Mouse (Mus musculus) limb, embryonic 14.5 days (tissue): ENCODE measurements around the gene H2-M10.6. TPM values are rescaled to one million over a fixed set of nuclear protein-coding genes. Genes with fewer than 3 reads are reported as not detected.

ENCODE experiments used
- ATAC-seq: fragments of 200-750 bp; cut with Nextera tagmentation; 2 replicates; pipeline ENCODE4 v1.8.0; 2017; ENCODE audit warnings: low read depth, moderate number of reproducible peaks, moderate TSS enrichment; ENCODE audit not compliant: low FRiP score
- DNase-seq: peaks from one replicate; pipeline ENCODE4 v3.0.0-alpha.2; 2015; ENCODE audit warnings: low spot score
- H3K27ac ChIP-seq: fragments of 300-500 bp; sonication (generic); replicated peaks from 2 replicates; pipeline ENCODE4 v1.5.1; 2014; ENCODE audit warnings: low read depth, mild to moderate bottlenecking, low read length, moderate library complexity, mixed read lengths
- H3K27me3 ChIP-seq: fragments of 300-500 bp; sonication (generic); 2 replicates; pipeline ENCODE4 v1.6.1; 2014; ENCODE audit warnings: low read length, mixed read lengths; ENCODE audit not compliant: control insufficient read depth, insufficient read depth
- H3K36me3 ChIP-seq: fragments of 300-500 bp; sonication (generic); 2 replicates; pipeline ENCODE4 v1.6.1; 2014; ENCODE audit warnings: mild to moderate bottlenecking, low read length, moderate library complexity, mixed read lengths; ENCODE audit not compliant: control insufficient read depth, insufficient read depth
- H3K4me1 ChIP-seq: fragments of 300-500 bp; sonication (generic); 2 replicates; pipeline ENCODE4 v1.6.1; 2014; ENCODE audit warnings: antibody characterized with exemption, low read length, mixed read lengths; ENCODE audit not compliant: control insufficient read depth, insufficient read depth
- H3K4me2 ChIP-seq: fragments of 300-500 bp; sonication (generic); replicated peaks from 2 replicates; pipeline ENCODE4 v1.6.1; 2014; ENCODE audit warnings: low read depth, mild to moderate bottlenecking, low read length, moderate library complexity; ENCODE audit not compliant: severe bottlenecking
- H3K4me3 ChIP-seq: fragments of 300-500 bp; sonication (generic); replicated peaks from 2 replicates; pipeline ENCODE4 v1.5.1; 2014; ENCODE audit warnings: low read length
- H3K9ac ChIP-seq: fragments of 300-500 bp; sonication (generic); 2 replicates; pipeline ENCODE4 v1.6.1; 2014; ENCODE audit warnings: mild to moderate bottlenecking, low read depth, low read length, moderate library complexity; ENCODE audit not compliant: severe bottlenecking
- H3K9me3 ChIP-seq: fragments of 300-500 bp; sonication (generic); 2 replicates; pipeline ENCODE4 v1.6.1; 2016; ENCODE audit warnings: low read length; ENCODE audit not compliant: control insufficient read depth
- POLR2A ChIP-seq: fragments of 200-500 bp; IDR thresholded peaks from 2 replicates; pipeline ENCODE4 v1.8.0; 2012; ENCODE audit warnings: inconsistent platforms, mild to moderate bottlenecking, moderate library complexity, borderline replicate concordance; ENCODE audit not compliant: insufficient read depth, insufficient read length; ENCODE audit errors: extremely low read depth
- WGBS: fragments of 180-500 bp; shearing (Covaris S2); extraction: QIAGEN DNeasy Blood & Tissue Kit; methylation state at CpG from one replicate; pipeline ENCODE4 v1.1.7; 2014; 5-methylcytosine and 5-hydroxymethylcytosine counted together
- polyA plus RNA-seq, 2 experiments: library from polyadenylated mRNA; depleted of rRNA in 1 of 2; stranded (reverse) in 1 of 2; unstranded in 1 of 2; fragments of >200 nt; fragmentation: Nextera tagmentation in 1 of 2; extraction: Ambion mirVana in 1 of 2; gene quantifications; 2 replicates each; pipeline versions ENCODE4 v1.2.1 to v1.2.3; 2012 to 2014

H2-M10.6 gene
- polyA plus RNA-seq, 2 experiments: not detected

GRCm38 (mm10) chr17:36828488-36828887 is 16.5 kb downstream of the H2-M10.6 start:
- Histone ChIP-seq H3K27me3 (no peaks in the 10 kb centered on the region), H3K4me3 (no peak overlapping the region), H3K9ac (no peak overlapping the region), H3K4me2 (no peak overlapping the region), H3K4me1 (no peaks in the 10 kb centered on the region), H3K27ac (no peak overlapping the region), H3K9me3 (no peaks in the 10 kb centered on the region), H3K36me3 (no peaks in the 10 kb centered on the region)
- no peak for ATAC-seq
- DNase-seq: no peak
- no peak for TF ChIP-seq POLR2A
- WGBS: 90% methylated on average over 2 of the region's 2 CpGs

- Histone ChIP-seq H3K27ac (no peak overlapping the region), H3K27me3 (no peaks in the 10 kb centered on the region), H3K9me3 (no peaks in the 10 kb centered on the region), H3K9ac (no peak overlapping the region), H3K4me2 (no peak overlapping the region), H3K4me3 (no peak overlapping the region), H3K36me3 (no peaks in the 10 kb centered on the region), H3K4me1 (no peaks in the 10 kb centered on the region)
- ATAC-seq (no peak), DNase-seq (no peak)
- 70% methylated on average over 3 of the region's 3 CpGs for WGBS
- TF ChIP-seq POLR2A: no peak
These were observed 18.5 kb downstream of the H2-M10.6 start for GRCm38 (mm10) chr17:36830470-36830869.

- peaks cover 8% of the 10 kb centered on the region for H3K4me1 ChIP-seq
- DNase-seq (no peak), ATAC-seq (no peak)
- no peak overlapping the region for H3K4me3 ChIP-seq
- H3K27me3 ChIP-seq: no peaks in the 10 kb centered on the region
- no peaks in the 10 kb centered on the region for H3K9me3 ChIP-seq
- H3K27ac ChIP-seq: no peak overlapping the region
- H3K36me3 ChIP-seq: no peaks in the 10 kb centered on the region
- no peak for TF ChIP-seq POLR2A
- no peak overlapping the region for H3K9ac ChIP-seq
- 56% methylated on average over 4 of the region's 4 CpGs for WGBS
- no peak overlapping the region for H3K4me2 ChIP-seq
These were observed 20.7 kb downstream of the H2-M10.6 start for GRCm38 (mm10) chr17:36832694-36833093.

- Histone ChIP-seq H3K4me1 (peaks cover 10% of the 10 kb centered on the region), H3K27me3 (no peaks in the 10 kb centered on the region), H3K27ac (peak overlapping the region; percentile 95), H3K36me3 (peaks cover 5% of the 10 kb centered on the region; the same call in 1 of the 2 replicates), H3K9me3 (no peaks in the 10 kb centered on the region), H3K4me2 (peak overlapping the region; percentile 64), H3K4me3 (peak overlapping the region; percentile 77), H3K9ac (no peak overlapping the region)
- ATAC-seq (no peak), DNase-seq (peak; percentile 83)
- 32% methylated on average over 12 of the region's 12 CpGs for WGBS
- TF ChIP-seq POLR2A: no peak
These were observed 23.8 kb downstream of the H2-M10.6 start for GRCm38 (mm10) chr17:36835591-36836426.

GRCm38 (mm10) chr17:36836427-36836812 is 24.4 kb downstream of the H2-M10.6 start:
- H3K36me3 ChIP-seq: peaks cover 5% of the 10 kb centered on the region; the same call in 1 of the 2 replicates
- peak overlapping the region; percentile 77 for H3K4me3 ChIP-seq
- H3K9me3 ChIP-seq: no peaks in the 10 kb centered on the region
- H3K27me3 ChIP-seq: no peaks in the 10 kb centered on the region
- DNase-seq: no peak
- H3K4me2 ChIP-seq: peak overlapping the region; percentile 64
- no peak for TF ChIP-seq POLR2A
- peaks cover 10% of the 10 kb centered on the region for H3K4me1 ChIP-seq
- WGBS: 8% methylated on average over 3 of the region's 3 CpGs
- ATAC-seq: no peak; the same call in 1 of the 2 replicates
- H3K27ac ChIP-seq: peak overlapping the region; percentile 95
- peak overlapping the region; percentile 90 for H3K9ac ChIP-seq
